Mouse (Mus musculus): ENCODE measurements around the gene Dcpp3. TPM values are rescaled to one million over a fixed set of nuclear protein-coding genes. Genes with fewer than 3 reads are reported as not detected.
"Not testable (repeated sequence)": the region's sequence is repeated elsewhere in the genome, so short reads cannot be mapped to it uniquely, and the experiment has no call there.

Gene Dcpp3
- not detected for total RNA-seq (2022)

DNA sequence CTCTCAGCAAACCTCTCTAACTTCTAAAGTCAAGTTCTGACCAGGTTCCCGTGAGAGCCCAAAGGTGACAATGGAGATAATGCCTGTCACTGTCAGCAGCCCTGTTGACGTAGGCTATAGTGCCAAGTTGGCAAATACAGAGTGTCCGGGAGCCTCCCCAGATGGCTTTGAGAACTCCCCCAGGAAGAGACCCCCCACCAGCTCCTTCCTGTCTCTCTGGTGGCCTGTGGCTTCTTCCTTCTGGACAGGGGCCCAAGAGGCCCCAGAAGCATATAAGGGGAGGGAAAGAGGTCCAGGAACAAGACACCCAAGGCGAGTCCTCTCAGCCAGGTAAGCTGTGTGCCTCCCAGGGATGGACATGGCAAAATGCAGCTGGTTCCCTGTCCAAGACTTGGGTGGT is at the start of gene Dcpp3:
Gene Dcpp3, plus strand, starts transcription at position 301 of the 400 bp plus-strand sequence.
- not testable (repeated sequence) for DNase-seq (ENCODE audit: low spot score in 2 of 2)

DNA sequence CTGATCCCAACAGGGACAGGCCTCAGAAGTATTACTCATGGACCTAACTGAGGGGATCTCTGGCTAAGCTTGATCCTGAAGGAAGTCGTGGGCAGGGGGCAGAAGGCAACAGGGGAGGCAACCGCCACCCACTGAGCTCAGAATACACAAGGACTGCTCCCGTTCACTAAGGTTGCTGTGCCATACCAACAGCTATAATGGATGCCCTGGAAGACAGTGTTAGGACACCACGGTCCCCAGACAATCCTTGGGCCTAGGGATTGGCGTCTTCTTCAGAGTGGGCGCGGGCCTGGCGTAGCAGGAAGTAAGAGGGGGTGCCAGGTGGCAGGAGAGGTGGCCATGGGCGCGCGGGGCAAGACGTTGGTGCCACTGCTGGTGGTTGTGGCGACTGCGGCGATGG is 49.5 kb upstream of the Dcpp3 start, which contains the start of gene Prss21:
Gene Prss21, plus strand, starts transcription at position 301 of the 400 bp plus-strand sequence.
- no peak for DNase-seq (ENCODE audit: low spot score in 2 of 2)

DNA sequence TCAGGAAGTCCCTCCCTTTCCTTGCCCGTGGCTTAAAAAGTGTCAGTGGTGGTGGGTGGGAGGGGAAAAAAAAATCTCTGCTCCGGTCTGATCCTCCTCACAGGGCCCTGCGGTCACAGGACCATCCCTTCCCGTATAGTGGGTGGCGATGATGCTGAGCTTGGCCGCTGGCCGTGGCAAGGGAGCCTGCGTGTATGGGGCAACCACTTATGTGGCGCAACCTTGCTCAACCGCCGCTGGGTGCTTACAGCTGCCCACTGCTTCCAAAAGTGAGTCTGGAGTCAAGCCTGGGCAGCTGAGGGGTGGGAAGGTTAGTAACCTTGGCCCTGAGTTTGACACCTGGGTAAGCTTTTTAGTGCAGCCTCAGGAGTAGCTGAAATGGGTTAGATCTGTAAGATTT is 48.7 kb upstream of the Dcpp3 start:
- DNase-seq (ENCODE audit: low spot score in 2 of 2), result no peak

DNA sequence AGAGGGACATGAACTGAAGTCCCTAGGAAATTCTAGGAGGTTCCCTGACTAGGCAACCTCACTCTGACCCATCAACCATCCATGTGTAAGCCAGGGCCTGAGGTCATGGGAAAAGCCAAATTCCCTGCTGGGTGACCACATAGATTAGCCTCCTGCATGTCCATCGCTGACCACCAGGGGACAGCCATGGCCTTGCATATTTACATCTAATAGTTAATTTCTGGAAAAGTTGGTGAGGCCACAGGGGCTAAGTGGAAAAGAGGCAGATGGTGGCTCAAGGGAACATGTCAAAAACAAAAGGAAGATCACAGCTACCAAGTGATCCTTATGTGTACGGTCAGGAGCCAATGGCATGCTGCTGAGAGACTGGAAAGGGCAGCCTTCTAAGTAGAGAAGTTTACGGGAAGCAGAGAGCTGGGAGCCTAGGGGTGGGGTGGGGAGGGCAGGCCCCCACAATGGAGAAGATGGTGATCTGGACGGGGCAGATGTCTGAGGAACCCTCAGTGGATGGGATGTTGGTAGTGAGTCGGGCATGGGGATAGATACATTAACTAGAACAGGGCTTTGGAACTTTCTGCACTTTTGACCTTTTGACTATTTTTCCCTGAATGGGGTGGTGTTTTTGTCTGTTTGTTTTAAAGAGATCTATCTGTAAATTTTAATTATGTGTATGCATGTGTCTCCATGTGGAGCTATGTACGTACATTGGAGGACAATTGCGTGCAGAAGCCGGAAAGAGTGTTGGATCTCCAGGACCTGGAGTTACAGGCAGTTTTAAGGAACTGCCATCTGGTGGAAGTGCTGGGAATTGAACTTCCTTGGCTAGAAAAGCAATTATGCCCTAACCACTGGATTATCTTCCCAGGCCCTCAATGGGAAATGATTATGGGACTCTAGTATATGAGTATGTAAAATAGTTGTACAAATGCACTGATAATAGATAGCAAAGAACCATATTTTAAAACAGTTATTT is 43.1 kb upstream of the Dcpp3 start:
- DNase-seq (ENCODE audit: low spot score in 2 of 2), result peak in 1 of 2 experiments; percentile 31

DNA sequence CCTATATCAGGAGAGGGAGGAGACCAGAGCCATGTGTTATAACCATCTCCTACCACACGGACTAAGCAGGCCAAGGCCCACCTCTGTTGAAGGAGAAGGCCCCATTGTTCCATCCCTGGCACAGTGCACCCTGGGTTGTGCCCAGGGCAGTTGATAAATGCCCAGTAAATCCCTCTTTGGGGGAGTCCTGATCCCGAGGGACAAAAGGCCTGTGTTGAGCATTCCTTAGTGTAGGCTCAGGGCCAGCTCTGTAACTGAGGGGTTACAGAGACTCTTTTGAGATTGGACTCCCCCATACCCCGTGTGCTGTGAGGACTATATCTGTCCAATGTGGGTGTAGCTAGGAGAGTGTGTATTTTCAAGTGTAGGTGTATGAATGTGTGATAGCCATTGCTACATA is 40.5 kb upstream of the Dcpp3 start:
- DNase-seq (ENCODE audit: low spot score in 2 of 2), result peak; percentile 38 to 46

DNA sequence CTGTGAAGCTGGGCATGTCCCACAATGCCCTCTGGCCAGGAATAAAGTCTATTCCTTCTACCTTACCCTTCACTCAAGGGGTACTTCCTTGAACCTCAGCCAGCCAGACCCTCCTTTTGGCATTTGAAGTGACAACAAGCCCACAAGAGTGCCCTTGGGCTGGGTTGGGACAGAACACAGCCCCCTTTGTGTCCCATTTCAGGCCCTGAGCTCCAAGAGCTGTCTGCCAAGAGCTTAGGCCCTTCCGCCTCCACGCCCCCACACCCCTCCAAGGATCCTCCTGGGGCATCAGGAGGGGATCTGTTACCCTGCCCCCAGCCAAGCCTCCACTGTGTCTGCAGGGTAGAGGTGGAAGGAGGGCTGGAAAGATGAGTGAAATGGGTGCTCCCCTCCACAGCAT is 40.1 kb upstream of the Dcpp3 start:
- DNase-seq (ENCODE audit: low spot score in 2 of 2), result no peak

DNA sequence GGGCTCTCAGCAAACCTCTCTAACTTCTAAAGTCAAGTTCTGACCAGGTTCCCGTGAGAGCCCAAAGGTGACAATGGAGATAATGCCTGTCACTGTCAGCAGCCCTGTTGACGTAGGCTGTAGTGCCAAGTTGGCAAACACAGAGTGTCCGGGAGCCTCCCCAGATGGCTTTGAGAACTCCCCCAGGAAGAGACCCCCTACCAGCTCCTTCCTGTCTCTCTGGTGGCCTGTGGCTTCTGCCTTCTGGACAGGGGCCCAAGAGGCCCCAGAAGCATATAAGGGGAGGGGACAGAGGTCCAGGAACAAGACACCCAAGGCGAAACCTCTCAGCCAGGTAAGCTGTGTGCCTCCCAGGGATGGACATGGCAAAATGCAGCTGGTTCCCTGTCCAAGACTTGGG is 36.7 kb upstream of the Dcpp3 start, which contains the start of the genes Dcpp1 and Dcpp2:
Gene Dcpp1, plus strand, starts transcription at position 301 of the 400 bp plus-strand sequence.
Gene Dcpp2, plus strand, starts transcription at position 305 of the 400 bp plus-strand sequence.
- DNase-seq (ENCODE audit: low spot score in 2 of 2), result not testable (repeated sequence)

DNA sequence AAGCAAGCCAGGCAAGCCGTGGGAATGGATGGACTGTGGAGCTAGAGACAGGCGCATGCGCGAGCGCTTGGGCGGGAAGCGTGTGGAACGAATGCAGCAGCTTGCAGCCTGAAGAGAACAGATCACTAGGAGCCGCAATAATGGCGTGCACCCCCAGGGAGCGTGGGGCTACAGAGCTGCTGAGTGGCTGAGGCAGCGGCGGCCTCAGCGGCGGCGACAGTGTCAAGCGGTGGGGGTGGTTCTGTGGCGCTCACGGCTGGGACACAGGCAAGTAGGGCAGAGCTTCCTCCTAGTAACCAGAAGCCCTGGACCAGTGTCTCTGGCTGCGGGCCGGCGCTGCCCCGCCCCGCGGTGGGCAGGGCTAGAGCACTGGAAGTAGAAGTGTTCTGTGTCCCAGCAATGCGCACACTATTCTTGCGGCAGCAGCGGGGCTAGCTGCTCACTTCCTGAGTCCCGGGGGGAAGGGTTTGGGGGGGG is 7.3 kb downstream of the Dcpp3 start:
- peak; percentile 86 to 88 for DNase-seq (ENCODE audit: low spot score in 2 of 2)

DNA sequence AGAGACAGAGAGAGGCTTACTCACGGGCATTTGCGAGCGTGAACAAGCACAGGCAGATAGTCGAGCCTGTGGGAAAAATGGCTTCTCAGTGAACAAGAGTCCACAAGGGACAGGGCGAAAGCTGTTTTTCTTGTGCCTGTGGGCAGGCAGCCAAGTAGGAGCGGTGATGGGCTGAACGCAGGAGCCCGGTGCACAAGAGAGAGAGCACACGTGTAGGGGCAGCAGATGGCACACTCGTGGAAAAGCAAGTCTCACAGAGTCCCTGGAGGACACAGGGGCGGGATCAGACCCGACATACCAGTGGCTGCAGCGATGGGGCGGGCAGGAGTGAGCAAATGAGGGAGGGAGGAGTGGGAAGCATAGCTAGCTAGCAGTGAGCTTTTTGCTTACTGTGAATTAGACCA is 7.8 kb downstream of the Dcpp3 start:
- peak; percentile 41 to 47 for DNase-seq (ENCODE audit: low spot score in 2 of 2)

DNA sequence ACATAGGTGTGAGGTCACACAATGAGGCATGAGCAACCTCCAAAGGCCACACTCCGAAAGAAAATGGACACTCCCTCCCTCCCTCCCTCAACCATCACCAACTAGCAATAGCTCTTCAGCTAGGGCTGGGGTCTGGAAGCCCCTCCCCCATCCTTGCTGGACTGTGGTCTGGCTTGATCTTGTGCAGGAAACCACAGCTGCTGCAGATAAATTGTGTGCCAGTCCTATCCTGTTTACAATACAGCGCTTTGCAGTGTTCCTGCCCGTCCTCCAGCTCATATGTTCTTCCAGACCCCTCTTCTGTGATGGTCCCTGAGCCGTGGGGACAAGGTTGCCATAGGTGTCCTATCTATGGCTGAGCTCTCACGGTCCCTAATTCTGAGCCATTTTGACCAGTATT is 13.9 kb downstream of the Dcpp3 start:
- DNase-seq (ENCODE audit: low spot score in 2 of 2), result no peak

DNA sequence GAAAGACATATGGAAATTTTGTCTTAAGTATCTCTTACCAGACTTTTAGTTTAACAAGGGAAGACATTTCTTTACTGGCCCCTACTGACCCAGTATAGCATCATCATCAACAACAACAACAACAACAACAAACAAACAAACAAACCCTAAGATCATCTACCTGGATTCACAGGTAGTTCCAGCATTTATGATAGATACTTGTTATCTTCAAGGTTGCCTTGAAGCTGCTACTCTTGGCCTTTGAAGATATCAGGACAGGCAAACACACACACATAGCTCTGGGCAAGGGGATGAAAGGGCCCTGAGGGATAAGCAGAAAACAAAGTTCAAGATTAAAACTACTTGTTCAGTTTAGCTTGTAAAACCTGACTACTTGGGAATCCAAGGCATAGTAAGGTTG is 24.1 kb downstream of the Dcpp3 start, which contains the start of gene Sbp:
Gene Sbp, plus strand, starts transcription at position 301 of the 400 bp plus-strand sequence.
- no peak for DNase-seq (ENCODE audit: low spot score in 2 of 2)

DNA sequence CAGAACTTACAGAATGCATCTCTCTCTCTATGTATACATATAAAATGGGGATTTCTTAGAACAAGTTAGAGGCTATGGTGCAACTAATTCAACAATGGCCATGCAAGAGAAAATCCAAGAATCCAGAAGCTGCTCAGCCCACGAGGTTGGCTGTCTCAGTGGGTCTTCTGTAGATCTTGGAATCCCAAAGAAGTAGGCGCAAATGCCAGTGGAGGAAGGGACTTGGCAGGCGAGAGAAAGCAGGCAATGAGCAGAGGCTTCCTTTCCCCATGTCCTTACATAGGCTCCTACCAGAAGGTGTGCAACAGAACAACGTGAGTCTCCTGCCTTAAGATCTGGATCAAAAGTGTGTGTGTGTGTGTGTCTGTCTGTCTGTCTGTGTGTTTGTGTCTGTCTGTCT is 30.2 kb downstream of the Dcpp3 start:
- DNase-seq (ENCODE audit: low spot score in 2 of 2), result not testable (repeated sequence)

DNA sequence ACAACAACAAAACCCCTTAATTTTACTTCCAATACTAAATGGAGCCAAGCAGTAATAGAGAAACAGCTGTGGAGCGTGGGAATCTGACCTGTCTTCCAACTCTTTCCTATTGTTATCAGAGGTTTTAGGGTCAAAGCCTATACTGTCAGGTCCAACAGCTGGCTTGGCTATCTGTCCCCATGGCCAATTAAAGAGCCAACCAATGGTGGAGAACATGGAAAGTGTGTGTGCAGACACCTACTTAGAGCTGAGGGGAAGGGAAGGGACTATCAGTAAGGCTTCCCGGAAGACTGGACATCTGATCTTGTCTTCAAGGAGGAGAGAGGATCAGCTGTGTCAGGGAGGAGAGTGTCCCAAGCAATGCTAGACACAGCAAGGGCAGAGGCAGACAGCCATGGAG is 31.8 kb downstream of the Dcpp3 start:
- no peak for DNase-seq (ENCODE audit: low spot score in 2 of 2)

DNA sequence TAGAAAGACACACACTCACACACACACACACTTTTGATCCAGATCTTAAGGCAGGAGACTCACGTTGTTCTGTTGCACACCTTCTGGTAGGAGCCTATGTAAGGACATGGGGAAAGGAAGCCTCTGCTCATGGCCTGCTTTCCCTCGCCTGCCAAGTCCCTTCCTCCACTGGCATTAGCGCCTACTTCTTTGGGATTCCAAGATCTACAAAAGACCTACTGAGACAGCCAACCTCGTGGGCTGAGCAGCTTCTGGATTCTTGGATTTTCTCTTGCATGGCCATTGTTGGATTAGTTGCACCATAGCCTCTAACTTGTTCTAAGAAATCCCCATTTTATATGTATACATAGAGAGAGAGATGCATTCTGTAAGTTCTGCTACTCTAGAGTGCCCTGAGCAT is 33.6 kb downstream of the Dcpp3 start:
- not testable (repeated sequence) for DNase-seq (ENCODE audit: low spot score in 2 of 2)

DNA sequence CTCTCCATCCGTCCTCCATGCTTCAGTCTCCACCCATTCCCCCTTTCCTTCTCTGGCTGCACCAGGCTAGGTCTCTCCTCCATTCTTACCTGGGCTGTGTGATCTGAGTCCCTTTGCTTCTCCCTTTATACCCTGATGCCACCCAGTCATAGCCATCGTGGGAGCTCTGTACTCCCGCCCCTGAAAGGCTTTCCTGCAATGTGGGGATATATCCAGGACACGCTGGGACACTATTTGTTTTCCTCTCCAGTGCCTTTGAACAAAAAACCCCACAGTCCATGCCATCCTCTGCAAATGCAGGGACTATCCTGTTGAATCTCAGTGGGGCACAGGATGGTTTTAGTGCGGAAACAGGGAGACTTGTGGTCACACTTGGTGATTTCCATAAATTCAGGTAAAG is 37.9 kb downstream of the Dcpp3 start, which contains the start of gene Sbpl:
Gene Sbpl, minus strand, starts transcription at position 101 of the 400 bp plus-strand sequence.
- no peak for DNase-seq (ENCODE audit: low spot score in 2 of 2)

DNA sequence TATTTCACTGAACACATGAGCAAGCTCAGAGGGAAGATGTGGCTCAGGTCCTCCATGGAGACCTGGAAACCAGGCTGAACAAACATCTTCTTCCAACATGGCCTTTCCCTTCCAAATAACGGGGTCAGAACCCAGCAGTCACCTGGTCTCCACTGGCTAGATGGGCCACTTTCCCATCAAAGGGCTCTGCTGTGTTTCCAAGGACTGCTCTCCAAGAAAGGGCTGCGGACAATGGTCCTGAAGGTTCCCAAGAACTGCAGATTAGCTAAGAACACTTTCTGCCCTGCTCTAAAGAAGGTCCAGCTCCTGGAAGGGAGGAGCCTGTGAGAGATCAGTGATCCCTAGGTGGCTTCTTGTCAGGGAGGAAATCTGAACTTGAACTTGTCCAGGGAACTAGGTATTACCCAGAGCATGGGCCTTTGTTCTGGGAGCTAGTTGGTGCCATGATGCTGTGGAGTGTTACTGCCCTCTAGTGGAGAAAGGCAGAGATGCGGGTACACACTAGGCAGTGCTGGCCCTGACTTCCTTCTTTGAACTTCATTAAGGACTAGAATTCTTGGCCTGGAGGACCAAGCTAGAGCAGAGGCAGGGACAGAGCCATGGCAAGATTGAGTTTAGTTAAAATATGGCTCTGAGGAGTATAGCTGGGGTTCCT is 43.0 kb downstream of the Dcpp3 start:
- DNase-seq (ENCODE audit: low spot score in 2 of 2), result peak; percentile 67 to 89

DNA sequence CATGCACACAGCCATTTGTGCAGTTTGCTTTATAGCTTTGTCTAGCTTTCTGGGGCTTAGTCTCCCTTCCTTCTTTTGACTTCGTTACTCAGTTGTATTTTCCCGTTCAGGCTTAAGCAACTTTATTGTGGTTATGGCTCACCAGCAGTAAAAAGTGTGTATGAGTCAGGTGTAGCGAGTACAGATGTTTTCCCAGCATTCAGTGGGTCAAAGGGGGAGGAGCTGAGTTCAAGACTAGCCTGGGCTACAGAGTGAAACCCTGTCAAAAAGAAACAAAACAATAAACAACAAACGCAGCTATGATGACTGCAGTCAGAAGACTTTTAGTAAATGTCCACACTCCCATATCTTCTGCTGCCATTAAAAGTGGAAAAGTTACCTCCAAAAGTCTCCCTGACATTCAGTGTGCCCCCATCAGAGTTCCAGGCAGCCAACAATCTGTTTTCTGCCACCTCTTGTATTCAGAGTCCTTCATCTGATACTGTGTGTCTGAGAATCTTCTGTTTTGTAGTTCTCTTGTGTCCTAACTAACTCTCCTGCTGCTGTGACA is 44.4 kb downstream of the Dcpp3 start:
- DNase-seq (ENCODE audit: low spot score in 2 of 2), result no peak

DNA sequence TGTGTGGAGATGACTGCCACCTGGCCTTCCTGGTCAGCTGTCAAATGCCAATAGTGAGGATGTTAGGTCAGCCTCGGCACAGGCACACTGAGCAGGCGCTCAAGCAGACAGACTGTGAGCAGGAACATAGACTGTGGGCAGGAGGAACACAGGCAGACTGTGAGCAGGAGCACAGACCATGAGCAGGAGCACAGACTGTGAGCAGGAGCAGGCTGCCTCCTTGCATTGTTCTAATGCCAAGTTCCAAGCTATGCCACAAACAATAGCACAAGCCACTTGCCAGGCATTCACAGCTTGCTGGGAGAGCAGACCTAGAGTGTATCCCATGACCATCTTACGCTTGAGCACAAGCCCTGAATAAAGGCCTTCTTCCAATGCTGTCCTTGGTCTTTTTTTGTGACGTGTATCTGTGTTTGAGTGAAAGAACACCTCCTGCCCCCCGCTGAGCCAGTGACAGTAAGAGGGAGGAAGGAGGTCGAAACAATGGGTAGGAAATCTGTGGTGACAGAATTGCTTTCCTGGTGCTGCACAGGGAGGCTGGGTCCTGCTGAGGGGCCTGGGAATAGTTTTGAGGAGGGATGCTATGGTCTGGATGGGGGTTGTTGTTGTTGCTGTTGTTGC is 48.7 kb downstream of the Dcpp3 start:
- peak; percentile 25 to 28 for DNase-seq (ENCODE audit: low spot score in 2 of 2)

DNA sequence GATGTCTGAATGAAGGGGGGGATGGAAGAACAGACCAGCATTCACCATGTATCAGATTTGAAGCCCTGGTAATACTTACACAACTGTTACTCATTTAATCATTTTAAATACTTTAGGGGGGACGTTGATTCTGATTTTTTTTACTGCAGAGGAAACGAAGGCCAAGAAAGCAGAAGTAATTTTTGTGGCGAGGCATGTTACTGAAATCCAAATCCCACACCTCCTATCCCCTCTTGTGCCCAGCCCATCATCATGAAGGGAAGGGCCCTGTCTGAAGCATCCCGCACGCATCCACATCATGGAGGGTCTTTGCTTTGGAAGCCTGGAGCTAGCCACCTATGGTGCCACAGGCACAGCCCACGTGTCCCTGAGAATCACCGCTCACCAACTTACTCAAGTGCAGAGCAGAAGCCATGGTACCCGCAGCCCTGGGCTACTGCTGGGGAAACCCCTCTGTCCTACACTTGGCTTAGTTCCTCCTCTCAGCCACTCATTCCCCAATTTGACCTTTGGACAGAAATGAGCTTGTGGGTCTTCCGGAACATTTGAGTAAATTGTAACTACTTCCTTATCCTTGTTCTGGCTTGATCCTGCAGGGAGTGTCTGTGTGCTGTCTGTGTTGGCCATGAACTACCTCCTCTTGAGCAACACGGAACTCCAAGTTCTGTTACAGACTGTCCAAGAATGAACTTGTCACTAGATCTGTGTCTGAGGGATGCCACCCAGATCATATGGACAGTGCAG is 49.6 kb downstream of the Dcpp3 start:
- DNase-seq (ENCODE audit: low spot score in 2 of 2), result no peak

DNA sequence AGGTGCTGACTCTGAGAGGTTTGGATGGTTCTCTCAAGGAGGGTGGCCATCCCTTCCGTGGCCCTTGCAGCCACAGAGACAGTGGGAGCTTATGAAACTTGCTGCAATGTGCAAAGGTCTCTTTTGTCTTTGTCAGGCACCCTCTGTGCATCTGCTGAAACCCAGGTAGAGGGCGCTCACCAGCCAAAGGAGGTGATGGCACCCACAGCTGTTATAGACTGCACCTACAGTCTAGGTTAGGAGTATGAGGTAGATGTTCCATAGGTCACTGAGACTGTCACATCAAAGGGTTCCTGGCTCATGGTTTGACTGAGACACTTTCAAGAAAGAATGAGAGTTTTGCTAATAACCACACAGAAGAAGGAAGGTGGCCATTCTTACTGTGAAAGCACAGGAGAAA is 51.5 kb downstream of the Dcpp3 start:
- no peak for DNase-seq (ENCODE audit: low spot score in 2 of 2)

All from layer of hippocampus, adult 8-10 months (tissue).